Mouse (Mus musculus) gastrocnemius, adult 2 months (tissue): ENCODE results near the gene Fbxl13. TPM values are rescaled to one million over a fixed set of nuclear protein-coding genes. Genes with fewer than 3 reads are reported as not detected.
A peak's percentile ranks its signal among the peaks of the same experiment; 100 is the strongest.
"Not testable (repeated sequence)": the region's sequence is repeated elsewhere in the genome, so short reads cannot be mapped to it uniquely, and the experiment has no call there.

Experiments used
- DNase-seq: peaks from one replicate; pipeline ENCODE4 v3.0.0; 2022
- H3K27ac ChIP-seq: fragments of 200-600 bp; 2 replicates; pipeline ENCODE4 v1.8.1; 2022; ENCODE audit warnings: mild to moderate bottlenecking
- H3K4me3 ChIP-seq: fragments of 200-600 bp; 2 replicates; pipeline ENCODE4 v1.8.1; 2022; ENCODE audit warnings: mild to moderate bottlenecking, moderate library complexity
- CTCF ChIP-seq: fragments of 200-600 bp; IDR thresholded peaks from 2 replicates; pipeline ENCODE4 v1.8.1; 2022; ENCODE audit warnings: antibody characterized with exemption, mild to moderate bottlenecking, moderate library complexity
- intact Hi-C: fragments of 180-260 bp; cut with DNase I; formaldehyde crosslinking; loops from one replicate; pipeline ENCODE4 v1.15.1; 2025
- total RNA-seq, 2 experiments: library from RNA; stranded (reverse); gene quantifications; 2 replicates each; pipeline ENCODE4 v1.2.3; 2021

The Fbxl13 gene
- total RNA-seq, 2 experiments from 2014 or later: 0.13 TPM; not detected in 1

DNA sequence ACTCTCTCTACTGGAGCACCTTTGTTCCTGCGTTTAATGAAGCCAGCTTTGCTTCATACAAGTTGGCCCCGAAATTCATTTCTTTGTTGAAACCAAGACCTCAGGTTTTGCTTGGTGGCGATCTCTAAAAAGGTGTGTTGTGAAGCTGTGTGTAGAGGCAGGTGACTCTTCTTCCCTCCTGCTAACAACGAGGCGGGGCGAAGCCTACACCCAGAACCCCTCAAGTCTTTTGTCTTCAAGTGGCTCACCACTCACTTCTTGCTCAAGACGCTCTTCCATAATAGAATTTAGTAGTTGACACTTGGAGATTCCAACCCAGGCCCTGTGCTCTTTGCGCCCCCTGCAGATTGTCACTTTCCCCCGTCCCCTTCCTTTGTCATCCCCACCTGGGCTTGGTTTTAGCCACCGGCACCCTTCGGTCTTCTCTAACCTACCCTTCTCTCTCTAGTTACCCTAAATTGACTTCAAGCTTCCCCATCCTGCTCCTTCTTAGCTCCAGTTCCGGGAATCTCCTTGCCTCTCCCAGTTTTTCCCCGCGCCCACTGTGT, 469 bp downstream of the Fbxl13 start:
- TF ChIP-seq CTCF: no peak
- peak overlapping the region; percentile 59 for H3K27ac ChIP-seq
- peak overlapping the region; percentile 88 for H3K4me3 ChIP-seq
- DNase-seq: no peak
- intact Hi-C loops: loop anchor here (5.0 kb wide), 3 partner anchors 57 to 383 kb away; partner anchors contain the start of gene Napepld

DNA sequence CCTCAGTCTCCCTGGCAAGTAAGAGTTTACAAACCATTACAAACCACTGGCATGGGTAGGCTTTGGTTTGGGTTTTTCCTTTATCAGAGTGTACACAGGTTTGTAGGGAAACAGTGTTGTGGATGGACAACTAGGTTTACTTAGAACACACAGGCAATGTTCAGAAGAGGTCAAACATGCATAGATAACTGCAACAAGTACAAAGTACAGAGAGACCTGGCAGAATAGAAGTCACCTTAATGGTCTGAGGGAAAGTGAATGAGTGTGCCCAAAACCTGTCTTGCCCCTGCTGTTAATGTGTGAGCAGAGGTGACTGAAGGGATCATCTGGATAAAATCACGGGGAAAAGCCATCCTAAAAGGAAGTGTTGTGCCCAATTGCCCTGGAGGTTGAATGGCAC, 1.8 kb downstream of the Fbxl13 start:
- Histone ChIP-seq H3K4me3 (no peak overlapping the region), H3K27ac (no peak overlapping the region)
- intact Hi-C loops: loop anchor here (5.0 kb wide), 2 partner anchors 211 to 381 kb away; no protein-coding TSS in a partner anchor
- no peak for DNase-seq
- no peak for TF ChIP-seq CTCF

DNA sequence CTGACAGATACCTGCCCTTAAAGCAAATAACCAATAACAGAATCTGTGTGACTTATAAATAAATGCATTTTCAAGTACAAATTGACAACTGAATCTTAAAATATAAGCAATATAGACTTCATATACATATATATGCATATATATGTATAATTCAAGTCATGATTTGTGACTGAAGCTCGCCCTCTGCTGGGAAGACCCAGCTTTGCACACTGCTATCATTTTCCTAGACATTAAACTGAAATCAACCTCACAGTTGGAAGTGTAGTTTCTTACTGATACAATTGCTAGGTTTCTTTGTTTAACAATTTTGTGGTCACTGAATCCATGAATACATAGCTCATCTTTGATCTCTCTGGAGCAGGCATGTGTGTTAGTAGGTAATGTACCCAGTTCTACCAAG, 4.5 kb downstream of the Fbxl13 start:
- peak; percentile 72 for TF ChIP-seq CTCF
- DNase-seq: no peak
- intact Hi-C loops: loop anchor here (5.0 kb wide), 2 partner anchors 209 to 379 kb away; no protein-coding TSS in a partner anchor
- H3K27ac ChIP-seq: no peak overlapping the region
- no peak overlapping the region for H3K4me3 ChIP-seq

DNA sequence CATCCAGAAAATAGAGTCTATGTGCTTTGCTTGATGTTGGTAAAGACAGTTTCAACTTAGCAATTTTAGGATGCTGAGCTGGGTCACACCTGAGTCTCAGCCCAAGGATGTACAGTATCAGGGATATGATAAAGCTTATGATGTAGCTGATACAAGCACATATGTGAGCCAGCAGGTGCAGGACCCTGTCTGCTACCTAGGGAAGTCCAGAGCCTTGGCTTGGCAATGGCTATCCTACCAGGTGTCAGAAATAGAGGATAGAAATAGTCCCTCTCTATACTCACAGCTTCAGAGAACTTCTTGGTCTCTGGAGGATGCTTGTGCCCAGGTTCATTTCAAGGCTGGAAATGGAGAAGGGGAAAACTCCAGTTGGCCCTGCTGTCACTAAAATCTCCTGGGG, 19.5 kb downstream of the Fbxl13 start:
- no peak for DNase-seq
- intact Hi-C loops: no loop called here
- TF ChIP-seq CTCF: no peak
- H3K4me3 ChIP-seq: no peak overlapping the region
- no peak overlapping the region for H3K27ac ChIP-seq

DNA sequence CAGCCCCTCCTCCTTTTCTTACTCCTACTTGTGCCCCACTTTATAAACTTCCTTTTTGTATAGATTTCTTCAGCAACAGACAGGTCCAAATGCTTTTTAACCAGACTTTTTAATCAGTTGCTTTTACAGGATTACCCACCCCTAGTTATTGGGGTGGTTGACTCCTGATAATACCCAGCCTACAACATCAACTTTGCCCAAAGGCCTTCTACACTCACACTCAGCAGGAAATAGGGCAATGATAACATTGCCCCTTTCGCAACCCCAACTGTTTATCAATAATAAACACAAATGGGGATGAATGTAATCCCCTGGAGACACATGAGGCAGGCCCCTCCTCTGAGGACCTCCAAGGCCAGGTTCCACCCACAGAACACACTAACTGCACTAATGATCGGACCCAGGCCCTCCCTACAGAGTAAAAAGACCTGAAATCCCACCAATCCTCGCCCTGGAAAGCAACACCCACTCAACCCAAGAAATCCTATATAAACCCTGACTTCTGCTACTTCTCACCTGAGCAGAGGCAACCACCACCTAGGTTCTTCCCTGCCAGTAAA, 28.9 kb downstream of the Fbxl13 start:
- DNase-seq: no peak
- no peak for TF ChIP-seq CTCF

DNA sequence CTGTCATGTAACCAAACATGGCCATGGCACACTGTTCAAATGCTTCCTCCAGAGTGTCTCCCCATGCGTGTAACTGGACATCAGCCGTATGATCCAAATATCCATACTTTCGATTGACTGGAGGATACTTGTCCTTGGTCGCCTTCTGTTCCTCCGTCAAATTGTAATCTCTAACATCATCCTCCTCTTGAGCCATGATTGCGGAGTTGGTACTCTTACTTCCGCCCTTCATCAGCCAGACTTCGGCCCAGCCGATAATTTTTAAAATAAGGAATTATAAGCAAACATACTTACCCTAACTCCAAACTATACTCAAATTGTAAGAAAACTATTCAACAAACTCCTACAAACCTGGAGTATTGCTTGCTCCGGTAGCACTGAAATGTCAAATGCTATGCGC, 31.1 kb downstream of the Fbxl13 start:
- H3K27ac ChIP-seq, DNase-seq, H3K4me3 ChIP-seq, intact Hi-C loops: not testable (repeated sequence)

More for the DNA sequence above, 28.9 kb downstream of the Fbxl13 start:
- intact Hi-C loops: no loop called here
- no peak overlapping the region for H3K4me3 ChIP-seq
- H3K27ac ChIP-seq: no peak overlapping the region

DNA sequence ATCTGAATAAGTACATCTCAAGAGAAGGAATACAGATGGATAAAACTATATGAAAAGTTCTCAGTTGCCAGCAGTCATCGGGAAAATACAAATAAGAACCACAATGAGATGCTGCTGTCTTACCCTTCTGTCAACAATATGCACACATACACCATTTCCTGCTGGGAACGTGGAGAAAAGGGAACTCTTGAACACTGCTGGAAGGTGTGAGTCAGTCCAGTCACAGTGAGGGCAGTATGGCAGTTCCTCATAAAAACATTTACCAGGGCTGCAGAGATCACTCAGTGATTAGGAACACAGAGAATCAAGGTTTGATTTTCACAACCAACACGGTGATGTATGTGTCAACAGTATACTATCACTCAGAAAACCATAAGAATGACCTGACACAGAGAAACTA, 34.4 kb downstream of the Fbxl13 start:
- intact Hi-C loops: no loop called here
- TF ChIP-seq CTCF: no peak
- Histone ChIP-seq H3K27ac (no peak overlapping the region), H3K4me3 (no peak overlapping the region)
- DNase-seq: no peak

DNA sequence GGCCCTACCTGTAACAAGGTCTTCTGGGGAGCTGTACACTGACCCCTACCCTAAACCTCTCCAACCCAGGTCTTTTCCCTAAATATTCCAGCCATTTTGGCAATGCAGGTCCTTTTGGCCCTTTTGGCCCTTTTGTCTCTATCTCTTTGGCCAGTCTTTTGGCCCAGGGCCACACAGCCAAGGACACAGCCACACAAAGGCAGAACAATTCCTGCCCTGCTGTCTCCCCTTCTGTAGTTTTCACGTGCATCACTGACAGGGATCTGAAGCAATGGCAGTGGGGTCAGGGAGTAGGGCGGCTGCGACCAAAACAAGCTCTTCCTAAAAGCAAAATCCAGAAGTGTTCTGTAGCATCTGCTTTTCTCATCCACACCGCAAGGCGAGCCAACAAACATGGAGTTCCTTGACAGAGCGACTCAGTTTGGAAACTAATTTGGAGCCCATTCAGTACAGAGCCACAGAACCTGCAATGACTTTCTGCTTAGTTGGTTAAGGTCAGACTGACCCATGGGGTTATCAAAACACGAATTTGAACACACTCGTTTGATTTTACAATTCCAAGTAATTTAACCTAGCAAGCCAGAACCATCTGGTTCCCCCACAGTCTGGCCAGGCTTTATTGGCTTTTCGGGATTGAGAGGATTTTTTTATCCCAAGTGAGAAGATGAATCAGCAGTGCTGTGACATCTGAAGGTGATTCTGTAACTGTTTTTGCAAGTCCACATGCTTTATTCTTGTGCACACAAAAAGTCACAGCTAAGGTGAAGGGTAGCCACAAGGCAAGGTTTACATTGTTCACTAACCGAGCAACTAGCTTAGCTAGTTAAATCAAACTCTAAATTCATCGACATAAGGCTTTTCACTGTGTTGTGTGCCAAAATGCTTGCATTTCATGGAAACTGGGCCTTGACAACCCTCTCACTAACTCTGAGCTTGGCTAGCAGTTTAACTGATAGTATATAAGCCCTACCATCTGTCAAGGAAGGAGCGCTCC, 36.8 kb downstream of the Fbxl13 start:
- no peak overlapping the region for H3K4me3 ChIP-seq
- TF ChIP-seq CTCF: no peak
- H3K27ac ChIP-seq: peak overlapping the region; percentile 56
- peak; percentile 43 for DNase-seq
- intact Hi-C loops: no loop called here

DNA sequence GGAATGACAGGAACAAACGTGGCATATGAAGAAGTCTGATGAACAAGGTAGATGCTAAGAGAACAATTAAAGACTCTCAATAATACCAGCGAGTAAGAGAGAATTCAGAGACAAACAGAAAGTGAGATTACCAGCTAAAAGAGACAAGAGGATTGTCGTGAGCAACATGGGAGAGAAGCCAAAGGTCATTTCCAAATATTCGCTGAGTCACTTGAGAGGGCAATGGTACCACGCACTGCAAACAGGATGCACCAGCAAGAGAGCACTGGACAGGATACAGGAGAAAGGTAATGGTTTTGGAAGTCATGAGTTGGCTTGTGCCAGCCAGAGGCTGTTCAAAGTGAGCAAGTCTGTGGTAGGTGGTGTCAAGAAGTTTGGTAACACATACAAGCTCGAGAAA, 39.5 kb downstream of the Fbxl13 start:
- TF ChIP-seq CTCF: no peak
- no peak overlapping the region for H3K4me3 ChIP-seq
- no peak for DNase-seq
- no peak overlapping the region for H3K27ac ChIP-seq
- intact Hi-C loops: no loop called here

DNA sequence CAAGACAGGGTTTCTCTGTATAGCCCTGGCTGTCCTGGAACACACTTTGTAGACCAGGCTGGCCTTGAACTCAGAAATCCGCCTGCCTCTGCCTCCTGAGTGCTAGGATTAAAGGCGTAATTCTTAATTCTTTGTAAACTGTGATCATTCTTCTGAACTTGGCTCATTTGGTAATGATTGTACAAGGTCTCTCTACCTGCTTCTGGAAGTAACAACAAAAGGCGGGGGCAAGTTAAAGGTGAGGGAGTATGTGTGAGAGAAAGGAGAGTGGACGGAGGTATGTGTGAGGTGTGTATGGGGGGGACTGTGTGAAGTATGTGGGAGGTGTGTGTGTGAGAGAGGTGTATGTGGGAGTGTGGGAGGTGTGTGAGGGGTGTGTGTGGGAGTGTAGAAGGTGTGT, 45.5 kb downstream of the Fbxl13 start:
- Histone ChIP-seq H3K27ac (no peak overlapping the region), H3K4me3 (no peak overlapping the region)
- TF ChIP-seq CTCF: no peak
- no peak for DNase-seq
- intact Hi-C loops: no loop called here

DNA sequence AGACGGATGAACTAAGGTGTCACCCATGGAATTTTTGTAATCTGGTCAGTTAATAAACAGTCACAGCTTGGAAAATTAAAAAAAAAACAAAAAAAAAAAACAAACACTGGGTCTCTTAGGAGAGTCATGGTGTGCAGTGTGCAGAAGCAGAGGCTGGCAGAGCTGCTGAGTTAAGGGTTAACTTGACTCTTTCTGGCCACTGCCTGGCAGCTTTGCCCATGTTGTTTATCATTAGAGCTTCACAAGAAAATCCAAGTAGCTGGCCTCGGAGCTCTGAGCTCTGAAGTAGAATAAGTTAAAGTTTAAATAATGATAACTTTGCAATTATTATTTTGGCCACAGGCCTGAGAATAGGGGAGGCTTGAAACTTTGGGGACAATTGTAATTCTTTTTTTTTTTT, 45.9 kb downstream of the Fbxl13 start:
- H3K27ac ChIP-seq, H3K4me3 ChIP-seq, intact Hi-C loops, DNase-seq: not testable (repeated sequence)

DNA sequence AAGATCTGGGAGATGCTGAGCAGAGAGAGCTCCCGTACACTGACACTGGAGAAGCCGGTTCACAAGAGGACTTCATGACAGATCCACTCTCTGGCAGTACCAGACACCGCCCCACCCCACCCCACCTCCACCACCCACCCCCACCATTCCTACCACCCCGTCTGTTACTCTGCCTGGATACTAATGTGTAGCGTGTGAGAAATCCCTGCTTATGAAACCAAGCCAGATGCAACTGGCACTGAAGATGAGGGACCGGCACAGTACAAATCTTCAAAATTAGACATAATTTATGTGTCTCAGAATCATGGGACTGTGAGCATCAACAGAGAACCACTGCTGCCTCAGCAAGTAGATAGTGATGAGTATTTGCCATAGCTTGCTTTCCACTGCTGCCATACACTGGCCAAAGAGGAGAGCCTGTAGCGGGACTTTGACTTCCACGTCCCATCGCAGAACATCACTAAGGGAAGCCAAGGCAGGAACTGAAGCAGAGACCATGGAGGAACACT, 52.2 kb downstream of the Fbxl13 start:
- no peak for TF ChIP-seq CTCF
- no peak for DNase-seq
- intact Hi-C loops: no loop called here
- H3K27ac ChIP-seq: no peak overlapping the region
- no peak overlapping the region for H3K4me3 ChIP-seq

DNA sequence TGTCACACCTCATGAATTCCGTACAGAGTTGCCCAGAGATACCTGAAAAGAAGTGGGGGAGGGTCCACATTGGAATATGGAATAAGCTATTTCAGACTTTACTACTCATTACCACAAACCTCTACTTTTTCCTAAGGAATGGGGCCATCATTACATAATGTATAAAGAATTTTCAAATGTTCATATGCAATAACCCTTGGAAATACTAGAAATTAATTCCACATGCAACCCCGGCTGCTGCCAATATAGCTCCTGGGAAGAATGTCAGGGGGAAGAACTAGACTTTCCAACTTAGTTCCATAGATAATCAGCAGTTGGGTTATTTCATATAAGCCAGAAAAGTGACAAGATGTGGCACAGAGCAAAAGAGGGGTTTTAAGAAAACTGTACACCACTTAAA, 53.3 kb downstream of the Fbxl13 start:
- intact Hi-C loops: no loop called here
- no peak overlapping the region for H3K27ac ChIP-seq

More for the DNA sequence above, 53.3 kb downstream of the Fbxl13 start:
- TF ChIP-seq CTCF: no peak
- H3K4me3 ChIP-seq: no peak overlapping the region
- no peak for DNase-seq
